Mouse (Mus musculus): Measurements from ENCODE around the gene Adamts9.

The Adamts9 gene

DNA sequence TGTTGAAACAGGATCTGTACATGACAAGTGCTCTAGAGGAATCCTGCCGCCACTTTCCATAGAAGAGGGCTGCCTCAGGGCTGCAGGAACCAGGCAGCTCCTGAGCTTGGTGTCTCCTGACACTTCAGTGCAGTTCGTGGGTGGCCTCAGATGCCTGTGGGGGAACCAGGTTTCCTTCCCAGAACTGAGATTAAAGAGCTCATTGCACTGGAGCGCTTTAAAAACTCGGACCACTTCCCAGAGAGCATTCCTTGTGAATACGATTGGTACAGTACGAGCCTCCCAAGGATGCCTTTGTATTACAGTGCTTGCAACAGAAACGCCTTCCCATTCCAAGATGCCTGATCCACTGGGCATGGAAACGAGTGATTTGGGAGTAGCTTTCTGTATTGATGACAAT lies 18.8 kb downstream of the Adamts9 start:
- no peak for DNase-seq (ENCODE audit: low spot score in 2 of 2)

DNA sequence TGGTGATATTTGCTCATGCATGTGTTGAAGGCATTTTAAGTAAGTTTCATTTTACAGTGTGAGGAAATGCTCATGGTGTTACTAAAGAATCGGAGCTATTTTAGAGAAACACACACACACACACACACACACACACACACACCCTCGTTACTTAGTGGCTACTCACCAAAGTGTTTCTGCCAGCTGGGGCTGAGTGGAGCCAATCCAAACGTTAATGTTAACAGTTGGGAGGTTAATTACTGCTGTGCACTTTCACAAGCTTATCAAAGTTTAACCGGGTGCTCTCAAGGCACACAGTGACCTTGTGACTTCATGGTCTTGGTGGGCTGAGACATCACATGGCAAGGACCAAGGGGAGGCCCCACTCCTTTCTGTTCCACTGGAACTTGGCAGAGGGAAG lies 21.4 kb downstream of the Adamts9 start:
- peak in 1 of 2 experiments; percentile 17 for DNase-seq (ENCODE audit: low spot score in 2 of 2)

DNA sequence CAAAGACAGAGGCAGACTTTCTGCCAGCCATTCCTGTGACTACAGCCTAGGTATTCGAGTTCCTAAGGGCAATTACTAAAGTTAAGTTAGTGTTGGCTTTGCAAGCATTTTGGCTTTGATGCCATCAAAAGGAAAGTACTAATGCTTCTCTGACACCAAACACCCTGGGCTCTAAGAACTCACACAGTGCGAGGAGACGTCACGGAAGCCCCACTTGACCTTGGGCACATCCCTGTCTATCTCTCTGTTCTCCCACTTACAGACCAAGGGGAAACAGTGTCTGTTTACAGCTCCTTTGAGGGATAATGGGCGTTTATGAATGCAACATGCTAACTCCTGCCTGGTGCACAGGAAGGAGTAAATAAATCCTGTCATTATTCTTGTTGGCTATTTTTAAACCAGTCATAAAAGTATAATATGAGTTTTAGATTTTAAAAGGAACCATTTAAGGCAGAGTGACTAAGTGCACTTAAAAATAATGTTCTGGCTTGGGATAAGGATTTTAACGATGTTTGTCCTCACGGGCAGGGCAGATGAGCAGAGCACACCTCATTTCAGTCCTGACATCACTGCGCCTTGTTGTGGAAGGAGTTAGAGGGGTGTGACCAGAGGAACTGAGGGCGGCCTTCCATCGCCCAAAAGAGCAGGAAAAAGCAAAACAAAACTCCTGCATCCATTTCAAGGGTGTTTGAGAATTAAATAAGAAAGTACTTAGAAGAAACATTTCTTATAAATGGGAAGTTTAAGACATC lies 22.2 kb downstream of the Adamts9 start:
- DNase-seq (ENCODE audit: low spot score in 2 of 2) = no peak

DNA sequence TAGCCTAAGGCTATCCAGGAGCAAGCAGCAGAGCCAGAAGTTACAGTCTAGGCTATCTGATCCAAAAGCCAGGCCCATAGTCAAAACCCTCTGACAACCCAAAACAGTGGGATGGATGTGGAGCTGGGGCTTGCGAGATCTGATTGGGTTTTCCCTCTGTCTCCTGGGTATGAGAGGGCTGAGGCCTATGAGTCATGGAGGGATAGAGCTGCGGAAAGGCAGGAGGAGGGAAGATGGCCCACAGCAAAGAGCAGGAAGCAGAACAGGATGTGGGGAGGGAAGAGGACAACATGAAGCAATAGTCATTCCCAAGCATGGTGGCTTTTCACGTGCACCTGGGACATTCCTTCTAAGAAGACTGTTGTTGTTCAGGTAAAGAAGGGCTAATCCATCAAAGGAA lies 32.7 kb downstream of the Adamts9 start:
- peak in 1 of 2 experiments; percentile 9 for DNase-seq (ENCODE audit: low spot score in 2 of 2)

DNA sequence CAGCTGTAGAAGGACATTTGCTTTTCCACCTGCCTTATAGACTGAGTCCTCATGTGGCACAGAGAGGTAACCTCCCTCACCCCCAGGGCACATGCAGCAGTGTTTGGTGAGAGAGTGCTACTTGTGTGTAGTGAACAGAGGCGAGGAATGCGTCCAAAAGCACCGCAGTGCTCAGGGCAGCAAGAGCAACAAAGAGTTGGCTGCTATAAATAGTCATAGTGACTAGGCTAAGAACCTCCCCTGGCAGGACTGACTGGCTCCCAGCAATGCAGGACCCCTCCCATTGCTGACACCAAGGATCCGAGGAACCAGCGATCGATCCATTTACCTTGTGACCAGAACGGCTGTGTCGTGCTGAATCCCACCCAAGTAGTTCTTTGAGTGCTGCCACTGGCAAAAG lies 33.9 kb downstream of the Adamts9 start:
- DNase-seq (ENCODE audit: low spot score in 2 of 2) = peak; percentile 54 to 59

DNA sequence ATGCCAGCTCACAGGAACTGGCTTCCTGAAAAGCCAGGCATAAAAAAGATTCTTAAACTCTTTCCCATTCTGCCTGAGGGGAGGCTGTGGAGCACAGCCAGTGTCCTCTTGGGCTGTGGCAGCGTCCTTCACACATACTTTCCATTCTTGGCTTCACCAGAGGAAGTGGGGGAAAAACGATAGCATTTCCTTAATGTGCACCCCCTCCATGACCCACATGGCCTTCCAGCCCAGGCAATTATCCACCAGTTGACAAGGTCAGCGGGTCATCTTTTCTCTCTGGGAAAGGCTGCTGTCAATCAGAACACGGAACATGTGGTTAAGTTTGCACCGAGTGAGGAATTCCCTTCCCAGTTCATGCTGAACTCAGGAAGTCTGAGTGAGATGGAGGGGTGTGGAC lies 37.4 kb downstream of the Adamts9 start:
- peak; percentile 67 to 75 for DNase-seq (ENCODE audit: low spot score in 2 of 2)

DNA sequence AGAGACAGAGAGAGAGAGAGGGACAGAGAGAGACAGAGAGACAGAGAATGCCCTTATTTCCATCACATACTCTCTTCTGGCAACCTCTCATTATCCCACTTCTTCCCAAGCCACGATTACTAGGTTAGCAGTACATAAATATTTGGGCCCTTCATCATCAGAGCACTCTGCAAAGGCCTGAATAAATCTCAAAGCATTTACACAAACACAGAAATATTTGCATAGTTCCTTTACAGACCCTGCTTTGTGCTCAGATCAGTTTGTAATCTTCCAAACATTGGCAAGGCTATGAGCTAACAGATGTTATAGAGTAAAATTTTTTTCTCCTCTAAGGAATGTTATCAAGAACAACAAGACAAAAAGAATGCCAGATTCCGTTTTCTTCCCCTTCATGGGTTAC lies 38.8 kb downstream of the Adamts9 start:
- DNase-seq (ENCODE audit: low spot score in 2 of 2) = no peak

DNA sequence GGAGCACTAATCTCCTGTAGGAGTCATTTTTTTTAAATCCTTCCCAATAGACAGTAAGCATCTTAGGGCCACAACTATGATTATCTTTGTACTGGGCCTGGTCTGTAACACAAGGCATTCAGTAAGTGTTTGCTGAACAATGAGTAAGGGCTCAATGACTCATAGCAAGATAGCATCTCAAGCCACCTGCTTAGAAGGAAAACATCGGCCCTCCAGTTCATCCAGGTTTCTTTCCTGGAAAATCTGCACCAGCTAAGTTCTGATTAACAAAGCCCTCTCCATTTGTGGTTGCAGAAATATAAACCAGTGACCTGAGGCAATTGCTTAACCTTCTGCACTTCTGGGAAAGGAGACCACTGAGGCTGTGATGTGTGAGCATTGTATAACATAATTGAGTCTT lies 39.3 kb downstream of the Adamts9 start:
- no peak for DNase-seq (ENCODE audit: low spot score in 2 of 2)

DNA sequence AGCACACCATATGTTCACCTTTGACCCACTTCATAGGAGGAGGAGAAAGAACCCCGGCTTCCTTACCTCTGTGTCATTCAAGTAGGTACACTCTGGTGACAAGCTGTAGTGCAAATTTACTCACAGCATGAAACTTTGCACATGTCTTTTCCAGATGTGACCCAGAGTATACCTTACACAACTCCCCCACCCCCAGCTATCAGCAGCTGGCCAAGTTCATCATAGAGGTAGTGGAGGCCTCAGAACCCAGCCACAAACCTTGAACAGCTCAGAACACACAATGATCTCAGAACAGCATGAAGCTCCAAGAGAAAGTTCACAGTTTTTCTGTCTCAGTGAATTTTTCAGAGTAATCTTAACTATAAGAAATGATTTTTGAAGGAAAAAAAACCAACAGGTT lies 51.8 kb downstream of the Adamts9 start:
- DNase-seq (ENCODE audit: low spot score in 2 of 2) = no peak

DNA sequence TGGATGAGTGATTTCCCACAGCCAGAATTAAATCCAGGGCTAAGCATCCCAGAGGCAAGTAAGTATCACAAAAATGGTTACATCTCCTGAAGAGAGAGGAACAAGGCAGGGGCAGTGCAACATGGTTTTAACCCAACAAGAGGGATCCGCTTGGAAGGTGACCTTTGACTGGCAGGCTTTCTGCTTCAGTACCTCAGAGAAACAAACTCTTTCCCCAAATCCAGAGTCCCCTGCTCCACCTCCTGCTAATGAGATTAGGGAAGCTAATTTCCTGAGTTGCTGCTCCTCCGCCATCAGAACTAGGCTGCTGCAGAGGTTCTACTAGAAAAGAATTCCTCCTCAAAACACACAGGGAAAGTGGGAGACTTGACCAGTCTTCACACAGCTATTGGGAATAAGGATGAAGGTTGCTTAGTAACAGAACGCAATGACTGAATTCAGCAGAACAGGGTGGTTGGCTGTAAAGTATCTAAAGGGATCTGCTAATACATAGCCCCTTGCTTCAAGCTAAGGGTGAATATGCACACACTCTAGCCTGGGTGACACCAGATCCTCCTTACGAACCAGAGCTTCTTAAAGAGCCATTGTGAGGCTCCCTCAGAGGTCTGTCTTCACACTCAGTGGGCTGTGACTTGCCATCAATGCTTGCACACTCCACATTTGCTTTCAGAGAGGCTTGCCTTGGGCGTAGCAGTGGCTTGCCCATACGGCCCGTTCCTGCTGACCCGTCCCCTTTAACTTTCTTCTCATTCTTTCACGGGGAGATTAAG lies 60.0 kb downstream of the Adamts9 start:
- DNase-seq (ENCODE audit: low spot score in 2 of 2) = no peak

DNA sequence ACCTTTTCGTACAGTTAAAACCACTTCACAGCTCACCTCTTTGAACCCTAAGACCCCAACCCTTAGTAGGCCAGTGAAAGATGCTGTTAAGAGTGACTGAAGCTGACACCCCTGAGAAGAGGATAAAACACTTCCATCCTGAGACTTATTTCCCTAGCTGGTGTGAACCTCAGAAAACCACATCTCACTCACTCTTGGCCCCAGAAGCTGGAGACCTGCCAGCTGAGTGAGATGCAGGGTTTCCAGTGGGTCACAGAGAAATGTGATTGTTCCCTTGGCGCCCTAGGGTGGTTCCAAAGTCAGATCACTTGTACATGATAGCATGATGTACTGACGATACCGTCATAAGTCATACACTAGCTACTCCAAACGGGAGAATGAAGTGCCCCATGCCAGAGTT lies 60.8 kb downstream of the Adamts9 start:
- DNase-seq (ENCODE audit: low spot score in 2 of 2) = no peak

DNA sequence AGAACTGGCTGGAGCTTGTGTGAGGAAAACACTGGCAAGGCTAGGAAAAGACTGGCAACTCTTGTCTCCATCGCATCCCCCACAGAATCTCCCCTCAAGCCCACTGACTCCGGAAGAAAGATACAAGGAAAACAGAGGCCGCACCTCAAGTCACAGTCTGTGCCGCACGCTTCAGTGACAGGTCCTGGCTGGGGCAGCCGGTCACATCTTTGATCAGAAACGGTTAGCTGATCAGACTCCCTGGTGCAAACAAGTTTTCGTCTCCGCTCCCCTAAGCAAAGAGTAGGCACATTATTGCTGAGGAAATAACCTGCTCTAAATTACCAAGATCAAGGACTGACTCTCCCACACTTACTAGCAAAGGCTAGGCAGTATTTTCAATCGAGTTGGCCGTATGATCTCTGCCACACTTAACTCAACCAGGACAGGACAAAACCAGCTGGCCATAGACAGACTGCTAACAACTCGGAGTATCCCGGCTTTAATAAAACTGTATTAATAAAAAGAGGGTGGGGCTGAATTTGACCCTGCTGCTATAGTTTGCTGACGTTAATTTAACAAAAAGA lies 63.5 kb downstream of the Adamts9 start:
- DNase-seq (ENCODE audit: low spot score in 2 of 2) = no peak

DNA sequence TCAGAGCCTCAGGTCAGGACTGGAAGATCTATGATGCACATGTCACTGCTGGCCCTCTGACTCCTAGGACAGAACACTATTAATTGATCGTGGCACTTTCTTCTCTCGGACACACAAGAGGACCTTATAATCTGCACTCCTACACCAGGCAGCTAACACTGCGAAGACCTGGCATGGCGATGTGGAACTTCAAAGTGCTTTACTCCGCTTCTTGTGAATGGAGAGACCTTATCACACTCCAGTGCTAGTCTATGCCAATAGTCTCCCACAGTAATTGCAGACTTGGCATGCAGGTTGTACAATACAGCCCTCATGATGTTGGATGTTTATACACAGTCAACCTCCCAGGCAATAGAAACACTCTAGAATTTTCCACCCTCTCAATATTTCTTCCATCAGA lies 64.5 kb downstream of the Adamts9 start:
- no peak for DNase-seq (ENCODE audit: low spot score in 2 of 2)

DNA sequence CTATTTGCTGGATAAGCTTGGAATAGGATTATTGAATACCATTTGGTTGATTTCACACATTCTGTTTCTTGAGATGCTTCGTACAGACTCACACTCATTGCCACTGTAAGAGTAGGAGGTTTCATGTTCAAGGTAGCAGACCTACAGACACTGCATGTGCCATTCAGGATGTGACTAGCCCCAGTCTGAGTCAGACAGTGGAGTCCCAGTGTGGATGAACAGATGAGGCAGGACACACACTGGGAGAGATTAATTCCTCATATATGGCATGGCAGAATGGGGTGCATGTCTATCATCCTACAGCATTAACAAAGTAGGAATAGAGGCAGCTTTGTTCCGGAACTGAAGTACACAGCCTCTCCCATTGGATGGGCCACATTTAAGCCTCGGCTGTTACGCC lies 66.1 kb downstream of the Adamts9 start:
- no peak for DNase-seq (ENCODE audit: low spot score in 2 of 2)

DNA sequence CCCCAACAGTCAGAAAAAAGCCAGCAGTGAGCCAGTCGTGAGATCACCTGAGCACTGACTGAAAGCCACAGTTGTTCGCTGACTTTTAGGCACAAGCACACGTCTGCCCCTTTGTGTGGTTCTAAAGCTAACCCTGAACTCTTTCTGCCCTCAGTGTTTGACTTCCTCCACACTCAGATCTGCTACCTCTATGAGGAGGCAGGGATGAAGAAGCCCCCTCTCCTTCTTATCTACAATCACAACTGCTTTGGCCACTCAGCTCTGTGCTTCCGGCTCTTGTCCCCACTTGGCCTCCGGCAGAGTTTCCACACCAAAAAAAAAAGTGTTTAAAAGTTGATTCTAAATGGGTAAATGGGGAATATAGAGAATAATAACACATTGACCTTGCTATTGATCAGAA lies 67.2 kb downstream of the Adamts9 start:
- no peak for DNase-seq (ENCODE audit: low spot score in 2 of 2)

DNA sequence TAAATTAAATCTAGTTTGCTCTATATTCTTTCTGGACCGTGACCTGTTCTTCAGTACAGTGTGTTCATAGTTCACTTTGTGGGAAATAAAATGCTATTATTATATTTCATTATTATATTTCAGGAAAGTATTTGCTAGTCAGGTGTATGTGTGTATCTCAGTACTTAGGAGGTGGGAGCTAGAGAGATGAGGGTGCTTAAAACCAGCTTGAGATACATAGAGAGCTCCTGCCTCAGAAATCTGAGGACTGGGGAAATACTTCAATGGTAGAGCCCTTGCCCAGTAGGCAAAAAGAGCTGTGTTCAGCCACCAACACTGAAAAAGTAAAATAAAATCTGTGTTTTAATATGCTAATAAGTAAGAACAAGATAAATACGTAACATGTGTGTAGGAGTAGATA lies 68.0 kb downstream of the Adamts9 start:
- DNase-seq (ENCODE audit: low spot score in 2 of 2) = no peak

DNA sequence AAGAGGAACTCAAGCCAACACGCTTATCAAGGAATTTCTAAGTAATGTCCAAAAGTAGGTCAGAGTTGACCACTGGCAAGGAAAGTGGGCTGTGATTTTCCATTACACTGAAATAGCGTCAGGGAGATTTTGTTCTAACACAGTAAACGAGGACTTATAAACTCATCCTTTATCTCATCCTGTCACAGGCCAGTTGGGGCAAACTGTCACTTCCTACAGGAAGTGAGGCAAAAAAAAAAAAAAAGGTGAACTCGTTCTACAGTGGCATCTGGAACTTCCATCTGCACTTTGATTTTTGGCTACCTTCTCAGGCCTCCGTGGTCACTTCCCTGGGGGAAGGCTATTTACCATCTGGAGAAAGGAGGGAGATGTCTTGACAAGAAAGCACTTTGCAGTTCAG lies 68.4 kb downstream of the Adamts9 start:
- DNase-seq (ENCODE audit: low spot score in 2 of 2) = peak; percentile 76 to 86

DNA sequence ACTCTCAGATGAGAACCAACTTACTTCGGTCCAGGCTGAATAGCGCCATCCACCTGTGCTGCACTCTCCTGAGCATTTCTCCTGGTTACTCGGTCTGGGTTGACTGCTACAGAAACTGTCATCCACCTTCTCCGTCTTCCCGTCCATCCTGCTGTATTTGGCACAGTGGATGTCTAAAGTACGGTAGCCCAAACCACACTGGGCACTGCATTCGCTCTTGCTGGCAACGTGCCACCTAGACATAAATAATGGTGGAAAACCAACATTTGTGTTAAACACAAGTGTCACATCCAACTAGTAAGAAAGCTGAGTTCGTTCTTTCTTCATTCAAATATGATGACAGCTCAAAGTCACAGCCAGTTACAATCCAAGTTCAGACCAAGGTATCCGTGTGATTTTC lies 70.5 kb downstream of the Adamts9 start:
- no peak for DNase-seq (ENCODE audit: low spot score in 2 of 2)

DNA sequence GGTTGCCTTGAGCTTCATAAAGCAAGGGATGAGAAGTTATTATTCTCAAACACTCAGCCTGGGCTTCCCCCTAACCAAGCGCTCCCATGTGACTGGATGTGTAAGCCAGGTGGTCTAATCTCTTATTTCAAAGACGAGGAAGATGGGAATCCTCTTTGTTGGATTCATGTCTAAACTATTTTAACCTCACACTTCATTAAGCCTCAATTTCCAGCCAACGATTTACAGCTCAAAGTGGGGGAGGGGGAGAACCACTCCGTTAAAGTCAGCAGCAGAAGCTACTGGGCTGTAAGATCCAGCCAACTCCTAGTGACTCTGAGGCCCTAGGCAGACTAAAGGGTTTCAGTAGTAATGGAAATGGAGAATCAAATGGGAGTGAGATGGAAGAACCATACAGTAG lies 71.5 kb downstream of the Adamts9 start:
- no peak for DNase-seq (ENCODE audit: low spot score in 2 of 2)

DNA sequence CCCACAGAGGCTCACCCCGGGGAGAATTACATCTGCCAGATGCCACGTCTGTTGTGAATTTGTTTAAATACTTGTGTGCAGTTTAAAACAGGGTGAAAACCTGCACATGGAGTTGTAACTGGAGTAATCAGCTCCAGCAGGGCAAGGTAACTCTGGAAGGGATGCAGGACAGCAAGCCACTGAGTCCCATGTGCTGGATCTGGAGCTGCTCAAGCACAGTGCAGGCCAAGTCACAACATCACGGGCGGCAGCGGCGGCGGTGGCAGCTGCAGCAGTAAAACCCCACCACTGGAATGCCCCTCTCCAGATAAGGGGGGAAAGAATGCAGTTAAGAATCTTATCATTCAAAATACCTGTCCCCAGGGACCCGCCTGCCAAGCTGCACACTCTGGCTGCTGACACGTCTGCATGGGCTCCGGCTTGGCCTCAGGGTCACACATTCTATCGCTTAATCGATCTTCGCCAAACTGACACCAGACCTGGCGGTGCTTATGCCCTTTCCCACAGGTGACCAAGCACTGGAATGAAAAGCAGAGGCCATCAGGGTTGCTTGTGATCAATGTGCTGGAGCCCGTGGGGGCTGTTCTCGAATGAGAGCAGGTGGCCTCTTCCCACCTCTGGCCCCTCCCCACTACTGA lies 73.6 kb downstream of the Adamts9 start:
- peak in 1 of 2 experiments; percentile 43 for DNase-seq (ENCODE audit: low spot score in 2 of 2)

DNA sequence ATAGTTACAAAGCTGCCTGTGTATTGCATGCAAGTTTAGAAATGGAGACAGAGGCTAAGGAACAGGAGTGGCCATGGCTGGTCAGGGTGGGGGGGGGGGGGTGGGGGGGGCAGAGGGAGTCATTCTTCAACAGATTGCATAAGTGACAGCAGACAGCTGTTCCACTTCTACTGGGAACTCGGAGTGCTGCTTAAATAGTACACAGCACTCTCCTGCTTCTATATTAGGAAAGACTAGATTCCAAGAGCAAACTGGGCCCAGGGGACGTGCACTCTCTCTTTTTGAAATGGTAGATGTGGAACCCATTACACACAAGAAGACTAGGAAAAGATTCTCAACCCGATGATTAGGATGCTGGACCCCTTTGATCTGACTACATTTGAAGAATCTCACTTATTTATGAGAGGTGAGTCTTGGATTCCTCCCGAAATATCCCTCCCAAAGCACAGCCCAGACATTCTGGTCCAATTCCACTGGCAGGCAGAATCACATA lies 74.2 kb downstream of the Adamts9 start, which contains the start of gene Gm15737:
Gene Gm15737 (plus strand): TSS at position 269 of the 493 bp plus-strand sequence.
- peak; percentile 86 to 87 for DNase-seq (ENCODE audit: low spot score in 2 of 2)

DNA sequence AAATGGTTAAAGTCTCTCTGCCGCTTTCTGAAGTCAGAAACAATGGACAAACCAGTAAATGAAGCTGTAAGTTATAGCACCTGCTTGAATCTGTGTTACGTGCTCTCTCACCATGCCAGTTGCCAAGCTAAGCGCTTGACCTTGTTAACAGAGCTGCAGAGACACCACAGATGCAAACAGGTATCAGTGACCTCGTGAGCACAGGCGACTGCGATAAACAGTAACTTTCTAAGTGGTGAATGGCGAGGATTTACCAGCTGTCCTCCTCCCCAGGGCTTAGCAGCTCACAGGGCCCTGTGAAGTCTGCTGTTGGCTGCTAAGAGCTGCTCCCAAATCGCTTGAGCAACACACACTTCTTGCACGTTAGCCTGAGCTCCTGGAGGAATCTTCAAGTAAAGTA lies 80.7 kb downstream of the Adamts9 start:
- DNase-seq (ENCODE audit: low spot score in 2 of 2) = no peak
